Mouse (Mus musculus) embryonic facial prominence, embryonic 10.5 days (tissue): Measurements from ENCODE around the gene Ndufb8. TPM values are rescaled to one million over a fixed set of nuclear protein-coding genes. Genes with fewer than 3 reads are reported as not detected.

ENCODE experiments used
- DNase-seq: peaks from one replicate; pipeline ENCODE4 v3.0.0-alpha.2; 2017; ENCODE audit warnings: low spot score
- H3K27ac ChIP-seq: fragments of 300-500 bp; sonication (generic); replicated peaks from 2 replicates; pipeline ENCODE4 v1.5.1; 2016; ENCODE audit warnings: mild to moderate bottlenecking
- H3K27me3 ChIP-seq: fragments of 300-500 bp; sonication (generic); replicated peaks from 2 replicates; pipeline ENCODE4 v1.6.1; 2016; ENCODE audit warnings: low read depth, mild to moderate bottlenecking; ENCODE audit not compliant: poor library complexity, severe bottlenecking
- H3K36me3 ChIP-seq: fragments of 300-500 bp; sonication (generic); replicated peaks from 2 replicates; pipeline ENCODE4 v1.6.1; 2016; ENCODE audit warnings: mild to moderate bottlenecking, moderate library complexity
- H3K4me1 ChIP-seq: fragments of 300-500 bp; sonication (generic); 2 replicates; pipeline ENCODE4 v1.6.1; 2016
- H3K4me3 ChIP-seq: fragments of 300-500 bp; sonication (generic); 2 replicates; pipeline ENCODE4 v1.5.1; 2016; ENCODE audit warnings: mild to moderate bottlenecking, moderate library complexity
- H3K9me3 ChIP-seq: fragments of 300-500 bp; sonication (generic); 2 replicates; pipeline ENCODE4 v1.6.1; 2016; ENCODE audit warnings: mild to moderate bottlenecking
- WGBS: fragments of 180-500 bp; shearing (Covaris S2); methylation state at CpG from one replicate; pipeline ENCODE4 v1.1.7; 2016; 5-methylcytosine and 5-hydroxymethylcytosine counted together
- polyA plus RNA-seq: library from polyadenylated mRNA; unstranded; fragments of >200 nt; fragmentation: Nextera tagmentation; extraction: Ambion mirVana; gene quantifications from 2 replicates; pipeline ENCODE4 v1.2.1, GENCODE M21; 2016

Ndufb8 gene
- polyA plus RNA-seq, 1 experiment from 2014 or later = 648 TPM

- Histone ChIP-seq H3K27me3 (peaks cover 5% of the 10 kb centered on the region), H3K4me1 (peaks cover 18% of the 10 kb centered on the region), H3K4me3 (peak within 1 kb of the TSS; percentile 84), H3K27ac (peak within 1 kb of the TSS; percentile 96), H3K36me3 (peaks cover 38% of the 10 kb centered on the region), H3K9me3 (no peaks in the 10 kb centered on the region)
- peak; percentile 94 for DNase-seq
- under 1% methylated on average over 33 of the region's 33 CpGs for WGBS
These were observed 7.5 kb upstream of the Ndufb8 start, which contains the start of gene Hif1an for GRCm38 (mm10) chr19:44562652-44563206. Hif1an (plus strand) TSS chr19:44562850.

DNA sequence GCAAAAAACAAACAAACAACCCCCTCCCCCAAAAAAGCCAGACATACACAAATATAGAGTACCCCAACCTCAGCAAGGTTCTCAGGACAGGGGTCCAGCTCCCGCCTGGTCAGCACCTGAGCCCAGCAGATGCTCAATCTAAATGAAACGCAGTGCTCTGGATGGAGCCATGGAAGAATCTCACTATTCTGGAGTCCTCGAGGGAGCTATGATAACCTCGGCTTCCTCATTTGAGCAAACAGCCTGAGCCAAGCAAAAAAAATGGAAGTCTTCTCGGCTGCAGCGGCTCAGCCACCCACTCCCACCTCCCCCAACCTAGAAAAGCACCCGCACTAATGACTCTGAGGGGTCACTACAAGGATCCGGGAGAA, 765 bp downstream of the Ndufb8 start:
- Histone ChIP-seq H3K4me1 (peaks cover 16% of the 10 kb centered on the region), H3K27ac (peak overlapping the region; percentile 96), H3K9me3 (no peaks in the 10 kb centered on the region), H3K4me3 (peak overlapping the region; percentile 96), H3K36me3 (peaks cover 42% of the 10 kb centered on the region), H3K27me3 (peaks cover 7% of the 10 kb centered on the region)
- DNase-seq = no peak
- 9% methylated on average over 8 of the region's 8 CpGs for WGBS

DNA sequence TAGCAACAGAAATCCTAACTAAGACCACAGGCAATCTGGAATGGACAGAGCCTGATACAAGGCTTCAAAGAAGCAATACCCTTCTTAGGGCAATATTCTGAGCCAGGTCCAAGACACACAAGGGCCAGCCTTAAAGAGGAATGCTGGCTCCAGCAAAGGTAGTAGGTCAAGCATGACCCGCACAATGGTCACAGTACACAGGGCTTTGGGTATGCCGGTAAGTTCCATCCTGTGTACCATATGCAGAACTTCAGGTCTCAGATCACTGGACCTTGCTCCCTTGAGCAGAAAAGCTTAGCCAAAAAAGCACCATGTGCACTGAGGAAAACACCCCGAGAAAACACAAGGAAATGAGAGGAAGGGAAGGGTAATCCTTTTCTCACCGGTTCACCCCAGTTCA, 2.0 kb downstream of the Ndufb8 start:
- Histone ChIP-seq H3K4me1 (peaks cover 16% of the 10 kb centered on the region), H3K27me3 (peaks cover 7% of the 10 kb centered on the region), H3K9me3 (no peaks in the 10 kb centered on the region), H3K4me3 (peak overlapping the region; percentile 96; the same call in 1 of the 2 replicates), H3K36me3 (peaks cover 54% of the 10 kb centered on the region), H3K27ac (no peak overlapping the region)
- WGBS = 97% methylated on average over 4 of the region's 4 CpGs
- no peak for DNase-seq

DNA sequence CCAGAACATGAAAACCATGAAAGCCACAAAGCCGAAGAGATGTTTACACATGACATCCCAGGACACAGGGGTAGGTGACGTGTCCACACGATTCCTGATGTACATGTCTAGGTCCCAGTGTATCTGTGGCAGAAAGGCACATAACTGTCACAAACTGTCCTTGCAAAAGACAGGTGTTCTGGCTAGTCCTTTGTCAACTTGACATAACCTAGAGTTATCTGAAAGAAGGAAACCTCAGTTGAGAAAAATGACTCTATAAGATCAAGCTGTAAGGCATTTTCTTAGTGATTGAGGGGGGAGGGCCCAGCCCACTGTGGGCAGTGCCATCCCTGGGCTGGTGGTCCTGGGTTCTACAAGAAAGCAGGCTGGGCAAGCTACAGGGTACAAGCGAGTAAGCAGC, 2.5 kb downstream of the Ndufb8 start, which contains the start of gene Gm20538:
Gm20538 (minus strand) TSS at position 101 of the 400 bp plus-strand sequence.
- H3K27me3 ChIP-seq = peaks cover 2% of the 10 kb centered on the region
- 96% methylated on average over 4 of the region's 4 CpGs for WGBS
- H3K4me3 ChIP-seq = peak within 1 kb of the TSS; percentile 96; the same call in 1 of the 2 replicates
- H3K9me3 ChIP-seq = no peaks in the 10 kb centered on the region
- DNase-seq = no peak
- H3K27ac ChIP-seq = no peak within 1 kb of the TSS
- peaks cover 16% of the 10 kb centered on the region for H3K4me1 ChIP-seq
- peaks cover 60% of the 10 kb centered on the region for H3K36me3 ChIP-seq

DNA sequence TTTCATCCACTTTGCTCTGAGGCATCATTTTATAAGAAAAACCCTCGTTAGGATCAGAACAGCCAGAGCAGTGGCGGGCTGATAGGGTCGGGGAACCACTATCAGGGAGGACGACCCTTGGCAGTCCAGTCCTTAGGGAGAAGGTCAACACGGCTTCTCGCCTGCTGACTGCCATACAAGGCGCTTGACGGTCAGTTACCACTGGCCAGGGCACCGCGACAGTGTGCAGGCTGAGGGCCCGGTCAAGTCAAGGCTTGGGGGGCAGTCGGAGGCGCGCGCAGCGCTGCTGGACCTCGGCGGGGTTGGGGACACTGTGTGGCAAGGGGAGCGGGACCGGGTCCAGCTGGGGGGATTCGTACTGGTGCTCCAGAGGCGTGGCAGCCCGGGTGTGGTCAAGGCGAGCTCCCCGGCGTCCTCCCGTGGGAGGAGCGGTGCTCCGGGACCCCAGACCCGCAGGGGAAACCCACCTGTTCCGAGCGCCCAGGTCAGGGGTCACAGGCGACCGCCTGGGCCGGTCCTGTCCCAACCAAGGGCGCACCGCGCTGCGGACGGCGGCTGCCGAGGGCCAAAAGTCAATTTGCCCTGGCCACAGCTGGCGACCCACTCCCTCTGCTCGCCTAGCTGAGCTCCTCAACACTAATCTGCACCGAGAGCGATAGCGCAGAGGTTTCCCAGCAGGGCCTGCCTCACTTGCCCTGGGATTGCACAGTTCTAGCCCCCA, 9.8 kb downstream of the Ndufb8 start, which contains the start of gene Sec31b:
Sec31b (minus strand) TSS at position 544 of the 721 bp plus-strand sequence.
- peak within 1 kb of the TSS; percentile 78 for H3K27ac ChIP-seq
- peak; percentile 77 for DNase-seq
- H3K4me3 ChIP-seq = peak within 1 kb of the TSS; percentile 68
- peaks cover 8% of the 10 kb centered on the region for H3K4me1 ChIP-seq
- under 1% methylated on average over 47 of the region's 47 CpGs for WGBS
- H3K27me3 ChIP-seq = peaks cover 35% of the 10 kb centered on the region
- peaks cover 29% of the 10 kb centered on the region for H3K36me3 ChIP-seq
- peaks cover 5% of the 10 kb centered on the region; the same call in 1 of the 2 replicates for H3K9me3 ChIP-seq

DNA sequence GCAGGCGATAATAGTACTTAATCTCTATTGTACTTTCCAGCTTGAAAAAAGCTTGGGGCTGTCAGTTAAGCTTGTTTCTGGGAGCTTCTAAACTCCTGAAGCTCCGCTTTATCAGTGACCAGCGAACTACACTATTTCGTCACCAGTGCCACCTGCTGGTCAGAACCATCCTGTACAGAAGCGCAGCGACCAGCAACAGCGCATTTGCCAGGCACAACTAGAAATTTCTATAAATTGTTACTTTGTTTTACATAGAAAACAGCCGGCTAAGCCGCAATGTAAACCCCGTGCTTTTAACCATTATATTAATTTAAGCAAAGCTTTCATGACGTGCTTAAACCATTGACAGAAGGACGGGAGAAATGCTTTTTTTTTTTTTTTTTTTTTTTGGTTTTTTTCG, 10.5 kb downstream of the Ndufb8 start:
- peaks cover 8% of the 10 kb centered on the region for H3K4me1 ChIP-seq
- H3K4me3 ChIP-seq = peak overlapping the region; percentile 68
- 4% methylated on average over 13 of the region's 13 CpGs for WGBS
- H3K9me3 ChIP-seq = peaks cover 9% of the 10 kb centered on the region; the same call in 1 of the 2 replicates
- H3K27me3 ChIP-seq = peaks cover 35% of the 10 kb centered on the region
- DNase-seq = peak; percentile 78
- no peak overlapping the region for H3K27ac ChIP-seq
- H3K36me3 ChIP-seq = peaks cover 21% of the 10 kb centered on the region

- Histone ChIP-seq H3K4me1 (peaks cover 8% of the 10 kb centered on the region), H3K36me3 (peaks cover 17% of the 10 kb centered on the region), H3K4me3 (no peak overlapping the region), H3K9me3 (peaks cover 9% of the 10 kb centered on the region; the same call in 1 of the 2 replicates), H3K27me3 (peaks cover 35% of the 10 kb centered on the region), H3K27ac (no peak overlapping the region)
- WGBS = 60% methylated on average over 10 of the region's 10 CpGs
- DNase-seq = no peak
These were observed 10.9 kb downstream of the Ndufb8 start for GRCm38 (mm10) chr19:44544372-44544771.

DNA sequence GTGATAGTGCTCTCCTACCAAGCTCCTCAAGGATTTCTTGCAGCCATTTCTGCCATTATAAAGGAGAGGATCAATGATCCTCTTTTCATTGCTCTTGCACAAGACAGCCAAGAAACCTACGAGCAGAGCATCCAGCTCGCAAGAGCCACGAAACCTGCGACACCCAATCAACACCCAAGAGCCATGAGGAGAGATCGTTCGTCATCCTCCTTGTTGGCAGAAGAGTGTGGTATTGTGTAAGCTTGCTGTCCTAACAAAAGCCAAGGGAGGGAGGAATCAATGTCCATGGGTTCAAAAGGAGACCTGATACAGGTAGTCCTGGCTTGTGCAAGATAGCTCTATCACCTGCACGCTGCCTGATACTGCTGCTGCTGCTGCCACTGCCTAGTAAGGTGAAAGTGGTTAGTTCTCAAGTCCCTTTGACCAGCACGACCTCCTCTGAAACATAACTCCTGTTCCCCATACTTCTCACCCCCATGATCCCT, 12.5 kb downstream of the Ndufb8 start:
- peaks cover 8% of the 10 kb centered on the region for H3K4me1 ChIP-seq
- H3K27ac ChIP-seq = no peak overlapping the region
- 93% methylated on average over 8 of the region's 8 CpGs for WGBS
- DNase-seq = no peak
- peaks cover 9% of the 10 kb centered on the region; the same call in 1 of the 2 replicates for H3K9me3 ChIP-seq
- H3K27me3 ChIP-seq = peaks cover 35% of the 10 kb centered on the region
- H3K4me3 ChIP-seq = no peak overlapping the region
- H3K36me3 ChIP-seq = peaks cover 1% of the 10 kb centered on the region

GRCm38 (mm10) chr19:44537416-44537815, 17.8 kb downstream of the Ndufb8 start:
- no peak overlapping the region for H3K4me3 ChIP-seq
- WGBS = 83% methylated on average over 8 of the region's 8 CpGs
- H3K27ac ChIP-seq = no peak overlapping the region
- H3K9me3 ChIP-seq = peaks cover 9% of the 10 kb centered on the region; the same call in 1 of the 2 replicates
- H3K27me3 ChIP-seq = peaks cover 14% of the 10 kb centered on the region
- H3K36me3 ChIP-seq = no peaks in the 10 kb centered on the region
- no peak for DNase-seq
- H3K4me1 ChIP-seq = no peaks in the 10 kb centered on the region

GRCm38 (mm10) chr19:44535376-44535775, 19.9 kb downstream of the Ndufb8 start:
- DNase-seq = no peak
- no peak overlapping the region for H3K4me3 ChIP-seq
- no peaks in the 10 kb centered on the region for H3K4me1 ChIP-seq
- H3K9me3 ChIP-seq = 0 out of 2 replicates have a peak, but pooled peaks cover 4% of the 10 kb centered on the region
- 34% methylated on average over 3 of the region's 3 CpGs for WGBS
- no peaks in the 10 kb centered on the region for H3K36me3 ChIP-seq
- H3K27ac ChIP-seq = no peak overlapping the region
- H3K27me3 ChIP-seq = peaks cover 35% of the 10 kb centered on the region

GRCm38 (mm10) chr19:44530018-44530417, 25.2 kb downstream of the Ndufb8 start:
- Histone ChIP-seq H3K4me3 (no peak overlapping the region), H3K27ac (no peak overlapping the region), H3K36me3 (no peaks in the 10 kb centered on the region), H3K4me1 (no peaks in the 10 kb centered on the region), H3K9me3 (no peaks in the 10 kb centered on the region), H3K27me3 (peaks cover 66% of the 10 kb centered on the region)
- DNase-seq = no peak
- WGBS = 86% methylated on average over 6 of the region's 6 CpGs

- Histone ChIP-seq H3K27ac (no peak overlapping the region), H3K4me1 (no peaks in the 10 kb centered on the region), H3K36me3 (no peaks in the 10 kb centered on the region), H3K27me3 (peaks cover 73% of the 10 kb centered on the region), H3K9me3 (no peaks in the 10 kb centered on the region), H3K4me3 (no peak overlapping the region)
- DNase-seq = no peak
- WGBS = 87% methylated on average over 9 of the region's 9 CpGs
These were observed 29.6 kb downstream of the Ndufb8 start for GRCm38 (mm10) chr19:44525551-44526205.
